Mouse (Mus musculus) midbrain, embryonic 14.5 days (tissue): Measurements from ENCODE around the gene Vamp8. TPM values are rescaled to one million over a fixed set of nuclear protein-coding genes. Genes with fewer than 3 reads are reported as not detected.
A peak's percentile ranks its signal among the peaks of the same experiment; 100 is the strongest.

Source experiments
- ATAC-seq: fragments of 200-750 bp; cut with Nextera tagmentation; 2 replicates; pipeline ENCODE4 v1.8.0; 2017; ENCODE audit warnings: moderate number of reproducible peaks, moderate library complexity; ENCODE audit not compliant: low FRiP score, low TSS enrichment
- DNase-seq: peaks from one replicate; pipeline ENCODE4 v3.0.0-alpha.2; 2015
- H3K27ac ChIP-seq: fragments of 300-500 bp; sonication (generic); replicated peaks from 2 replicates; pipeline ENCODE4 v1.5.1; 2014; ENCODE audit warnings: mild to moderate bottlenecking, low read depth, low read length, moderate library complexity
- H3K27me3 ChIP-seq: fragments of 300-500 bp; sonication (generic); 2 replicates; pipeline ENCODE4 v1.6.1; 2014; ENCODE audit warnings: low read length, control low read depth, mixed read lengths; ENCODE audit not compliant: control insufficient read depth, insufficient read depth
- H3K36me3 ChIP-seq: fragments of 300-500 bp; sonication (generic); 2 replicates; pipeline ENCODE4 v1.6.1; 2014; ENCODE audit warnings: low read length, control low read depth; ENCODE audit not compliant: control insufficient read depth, insufficient read depth
- H3K4me1 ChIP-seq: fragments of 300-500 bp; sonication (generic); 2 replicates; pipeline ENCODE4 v1.6.1; 2014; ENCODE audit warnings: mild to moderate bottlenecking, antibody characterized with exemption, low read length, control low read depth; ENCODE audit not compliant: control insufficient read depth, insufficient read depth
- H3K4me2 ChIP-seq: fragments of 300-500 bp; sonication (generic); 2 replicates; pipeline ENCODE4 v1.6.1; 2014; ENCODE audit warnings: mild to moderate bottlenecking, low read length, moderate library complexity
- H3K4me3 ChIP-seq: fragments of 300-500 bp; sonication (generic); replicated peaks from 2 replicates; pipeline ENCODE4 v1.5.1; 2014; ENCODE audit warnings: low read depth, low read length
- H3K9ac ChIP-seq: fragments of 300-500 bp; sonication (generic); replicated peaks from 2 replicates; pipeline ENCODE4 v1.6.1; 2014; ENCODE audit warnings: mild to moderate bottlenecking, low read length, moderate library complexity
- H3K9me3 ChIP-seq: fragments of 300-500 bp; sonication (generic); 2 replicates; pipeline ENCODE4 v1.6.1; 2016; ENCODE audit warnings: low read length, control low read depth, mixed read lengths; ENCODE audit not compliant: control insufficient read depth
- WGBS: fragments of 180-500 bp; shearing (Covaris S2); extraction: QIAGEN DNeasy Blood & Tissue Kit; methylation state at CpG from one replicate; pipeline ENCODE4 v1.1.7; 2014; 5-methylcytosine and 5-hydroxymethylcytosine counted together
- polyA plus RNA-seq: library from polyadenylated mRNA; unstranded; fragments of >200 nt; fragmentation: Nextera tagmentation; extraction: Ambion mirVana; gene quantifications from 2 replicates; pipeline ENCODE4 v1.2.1, GENCODE M21; 2014

Gene Vamp8
- polyA plus RNA-seq, 1 experiment from 2014 or later, result 16.9 TPM

- no peaks in the 10 kb centered on the region for H3K4me1 ChIP-seq
- peaks cover 91% of the 10 kb centered on the region for H3K36me3 ChIP-seq
- no peaks in the 10 kb centered on the region for H3K27me3 ChIP-seq
- DNase-seq (peak; percentile 91), ATAC-seq (peak; percentile 86)
- H3K9ac ChIP-seq, result no peak overlapping the region
- H3K4me2 ChIP-seq, result no peak overlapping the region
- 33% methylated on average over 8 of the region's 8 CpGs for WGBS
- no peak overlapping the region for H3K27ac ChIP-seq
- H3K9me3 ChIP-seq, result no peaks in the 10 kb centered on the region
- H3K4me3 ChIP-seq, result no peak overlapping the region
These were observed 37.5 kb upstream of the Vamp8 start for GRCm38 (mm10) chr6:72428036-72428435.

GRCm38 (mm10) chr6:72425646-72426045 lies 35.1 kb upstream of the Vamp8 start:
- no peaks in the 10 kb centered on the region for H3K9me3 ChIP-seq
- H3K4me1 ChIP-seq, result no peaks in the 10 kb centered on the region
- ATAC-seq (no peak), DNase-seq (no peak)
- no peak overlapping the region for H3K4me3 ChIP-seq
- 94% methylated on average over 11 of the region's 11 CpGs for WGBS
- H3K27me3 ChIP-seq, result no peaks in the 10 kb centered on the region
- no peak overlapping the region for H3K27ac ChIP-seq
- H3K9ac ChIP-seq, result no peak overlapping the region
- peaks cover 90% of the 10 kb centered on the region for H3K36me3 ChIP-seq
- no peak overlapping the region for H3K4me2 ChIP-seq

- Histone ChIP-seq H3K4me2 (no peak overlapping the region), H3K27ac (no peak overlapping the region), H3K4me3 (no peak overlapping the region), H3K4me1 (no peaks in the 10 kb centered on the region), H3K9me3 (no peaks in the 10 kb centered on the region), H3K27me3 (no peaks in the 10 kb centered on the region), H3K36me3 (peaks cover 79% of the 10 kb centered on the region), H3K9ac (no peak overlapping the region)
- no peak for ATAC-seq
- 95% methylated on average over 10 of the region's 10 CpGs for WGBS
- no peak for DNase-seq
These were observed 30.4 kb upstream of the Vamp8 start for GRCm38 (mm10) chr6:72420901-72421300.

GRCm38 (mm10) chr6:72419806-72420205 lies 29.3 kb upstream of the Vamp8 start:
- peaks cover 68% of the 10 kb centered on the region for H3K36me3 ChIP-seq
- no peak for ATAC-seq

GRCm38 (mm10) chr6:72418279-72418678 lies 27.8 kb upstream of the Vamp8 start:
- H3K4me3 ChIP-seq, result no peak overlapping the region
- H3K9me3 ChIP-seq, result no peaks in the 10 kb centered on the region
- DNase-seq (no peak), ATAC-seq (no peak)
- no peaks in the 10 kb centered on the region for H3K27me3 ChIP-seq
- no peak overlapping the region for H3K9ac ChIP-seq
- 88% methylated on average over 4 of the region's 4 CpGs for WGBS
- no peak overlapping the region for H3K4me2 ChIP-seq
- peaks cover 9% of the 10 kb centered on the region; the same call in 1 of the 2 replicates for H3K4me1 ChIP-seq
- H3K36me3 ChIP-seq, result peaks cover 53% of the 10 kb centered on the region
- H3K27ac ChIP-seq, result no peak overlapping the region

More at GRCm38 (mm10) chr6:72419806-72420205, 29.3 kb upstream of the Vamp8 start:
- H3K4me1 ChIP-seq, result peaks cover 4% of the 10 kb centered on the region; the same call in 1 of the 2 replicates
- H3K27ac ChIP-seq, result no peak overlapping the region
- H3K9ac ChIP-seq, result no peak overlapping the region
- no peak overlapping the region for H3K4me3 ChIP-seq
- no peaks in the 10 kb centered on the region for H3K9me3 ChIP-seq
- WGBS, result 85% methylated on average over 1 of the region's 1 CpGs
- H3K27me3 ChIP-seq, result no peaks in the 10 kb centered on the region
- no peak for DNase-seq
- no peak overlapping the region for H3K4me2 ChIP-seq

- H3K9me3 ChIP-seq, result no peaks in the 10 kb centered on the region
- 91% methylated on average over 7 of the region's 7 CpGs for WGBS
- no peak overlapping the region for H3K4me2 ChIP-seq
- ATAC-seq, result no peak
- no peak overlapping the region for H3K9ac ChIP-seq
- H3K27me3 ChIP-seq, result no peaks in the 10 kb centered on the region
- no peak overlapping the region for H3K4me3 ChIP-seq
- no peak overlapping the region for H3K27ac ChIP-seq
- peaks cover 33% of the 10 kb centered on the region for H3K36me3 ChIP-seq
- H3K4me1 ChIP-seq, result peaks cover 9% of the 10 kb centered on the region; the same call in 1 of the 2 replicates
- no peak for DNase-seq
These were observed 25.7 kb upstream of the Vamp8 start for GRCm38 (mm10) chr6:72415964-72416772.

GRCm38 (mm10) chr6:72415181-72415580 lies 24.7 kb upstream of the Vamp8 start:
- WGBS, result 87% methylated on average over 5 of the region's 5 CpGs
- Histone ChIP-seq H3K4me3 (peak overlapping the region; percentile 74), H3K4me2 (peak overlapping the region; percentile 87), H3K9ac (no peak overlapping the region), H3K27ac (no peak overlapping the region), H3K4me1 (peaks cover 9% of the 10 kb centered on the region; the same call in 1 of the 2 replicates), H3K36me3 (peaks cover 24% of the 10 kb centered on the region), H3K9me3 (no peaks in the 10 kb centered on the region), H3K27me3 (no peaks in the 10 kb centered on the region)
- DNase-seq (no peak), ATAC-seq (no peak)

- WGBS, result 2% methylated on average over 33 of the region's 33 CpGs
- Histone ChIP-seq H3K36me3 (peaks cover 15% of the 10 kb centered on the region), H3K9ac (peak within 1 kb of the TSS; percentile 84), H3K9me3 (no peaks in the 10 kb centered on the region), H3K27ac (peak within 1 kb of the TSS; percentile 71), H3K27me3 (no peaks in the 10 kb centered on the region), H3K4me3 (peak within 1 kb of the TSS; percentile 74), H3K4me1 (peaks cover 9% of the 10 kb centered on the region; the same call in 1 of the 2 replicates), H3K4me2 (peak within 1 kb of the TSS; percentile 87)
- peak; percentile 97 for DNase-seq
- ATAC-seq, result peak; percentile 95
These were observed 23.7 kb upstream of the Vamp8 start, which contains the start of gene Ggcx for GRCm38 (mm10) chr6:72414076-72414756. Gene Ggcx (plus strand): TSS chr6:72414308.
